Mouse (Mus musculus): ENCODE measurements around the gene Ano1. TPM values are rescaled to one million over a fixed set of nuclear protein-coding genes. Genes with fewer than 3 reads are reported as not detected.

Ano1 gene
- total RNA-seq, 1 experiment: 9.1 TPM

GRCm38 (mm10) chr7:144775804-144776447, 24.2 kb upstream of the Ano1 start:
- Histone ChIP-seq H3K4me1 (ENCODE audit: control insufficient read depth in 2 of 2, insufficient read depth in 2 of 2, low read length in 2 of 2, poor library complexity in 1 of 2) (peaks cover 0 to 8% of the 10 kb centered on the region in 2 experiments; a peak in 1 of 4 replicates), H3K27ac (ENCODE audit: insufficient read depth, low read depth, low read length, poor library complexity, severe bottlenecking) (no peak overlapping the region), H3K9me3 (ENCODE audit: control insufficient read depth, insufficient read depth, low read depth, low read length) (no peaks in the 10 kb centered on the region), H3K9ac (ENCODE audit: insufficient read depth, low read depth, low read length, poor library complexity, severe bottlenecking) (no peak overlapping the region), H3K36me3 (ENCODE audit: control insufficient read depth, insufficient read depth, low read length, poor library complexity, severe bottlenecking) (no peaks in the 10 kb centered on the region), H3K4me3 (ENCODE audit: insufficient read depth in 1 of 2, low read depth in 1 of 2, low read length in 2 of 2, poor library complexity in 1 of 2, severe bottlenecking in 1 of 2) (no peak overlapping the region)
- in situ Hi-C loops (cut with MboI; ENCODE audit: low sequenced_read_pairs in 2 of 2, unreplicated experiment in 2 of 2): loop anchor here in 1 of 2 experiments (10.0 kb wide), 1 partner anchor 191 kb away; the partner anchor contains the start of gene Fadd
- peak; percentile 84 for DNase-seq (ENCODE audit: low read depth, low spot score)
- TF ChIP-seq HCFC1 (IDR thresholded peaks at IDR 0.05; ENCODE audit: borderline replicate concordance, insufficient read depth, low read length) (no peak), ZC3H11A (IDR thresholded peaks at IDR 0.05; ENCODE audit: borderline replicate concordance, low read depth, low read length) (peak; percentile 97)

GRCm38 (mm10) chr7:144775214-144775613, 23.4 kb upstream of the Ano1 start:
- in situ Hi-C loops (cut with MboI; ENCODE audit: low sequenced_read_pairs in 2 of 2, unreplicated experiment in 2 of 2): loop anchor here in 1 of 2 experiments (10.0 kb wide), 1 partner anchor 190 kb away; the partner anchor contains the start of gene Fadd
- no peak for DNase-seq (ENCODE audit: low read depth, low spot score)
- Histone ChIP-seq H3K4me1 (ENCODE audit: control insufficient read depth in 2 of 2, insufficient read depth in 2 of 2, low read length in 2 of 2, poor library complexity in 1 of 2) (peaks cover 0 to 8% of the 10 kb centered on the region in 2 experiments; a peak in 1 of 4 replicates), H3K27ac (ENCODE audit: insufficient read depth, low read depth, low read length, poor library complexity, severe bottlenecking) (no peak overlapping the region), H3K36me3 (ENCODE audit: control insufficient read depth, insufficient read depth, low read length, poor library complexity, severe bottlenecking) (no peaks in the 10 kb centered on the region), H3K9ac (ENCODE audit: insufficient read depth, low read depth, low read length, poor library complexity, severe bottlenecking) (no peak overlapping the region), H3K9me3 (ENCODE audit: control insufficient read depth, insufficient read depth, low read depth, low read length) (no peaks in the 10 kb centered on the region), H3K4me3 (ENCODE audit: insufficient read depth in 1 of 2, low read depth in 1 of 2, low read length in 2 of 2, poor library complexity in 1 of 2, severe bottlenecking in 1 of 2) (no peak overlapping the region)
- TF ChIP-seq CHD2 (IDR thresholded peaks at IDR 0.05; ENCODE audit: low read depth, low read length) (no peak), HCFC1 (IDR thresholded peaks at IDR 0.05; ENCODE audit: borderline replicate concordance, insufficient read depth, low read length) (no peak), MAFK (IDR thresholded peaks at IDR 0.05; ENCODE audit: insufficient read depth, low read depth, low read length) (no peak), ZNF384 (IDR thresholded peaks at IDR 0.05; ENCODE audit: low read depth, low read length) (no peak), ZC3H11A (IDR thresholded peaks at IDR 0.05; ENCODE audit: borderline replicate concordance, low read depth, low read length) (no peak)

- H3K27ac ChIP-seq (ENCODE audit: insufficient read depth, low read depth, low read length, poor library complexity, severe bottlenecking): no peak overlapping the region
- H3K4me3 ChIP-seq (ENCODE audit: insufficient read depth in 1 of 2, low read depth in 1 of 2, low read length in 2 of 2, poor library complexity in 1 of 2, severe bottlenecking in 1 of 2): no peak overlapping the region
- no peaks in the 10 kb centered on the region for H3K36me3 ChIP-seq (ENCODE audit: control insufficient read depth, insufficient read depth, low read length, poor library complexity, severe bottlenecking)
- TF ChIP-seq HCFC1 (IDR thresholded peaks at IDR 0.05; ENCODE audit: borderline replicate concordance, insufficient read depth, low read length): no peak
- no peak for TF ChIP-seq ZNF384 (IDR thresholded peaks at IDR 0.05; ENCODE audit: low read depth, low read length)
- TF ChIP-seq ZC3H11A (IDR thresholded peaks at IDR 0.05; ENCODE audit: borderline replicate concordance, low read depth, low read length): no peak
- TF ChIP-seq MAFK (IDR thresholded peaks at IDR 0.05; ENCODE audit: insufficient read depth, low read depth, low read length): no peak
- no peak for TF ChIP-seq CHD2 (IDR thresholded peaks at IDR 0.05; ENCODE audit: low read depth, low read length)
- no peak overlapping the region for H3K9ac ChIP-seq (ENCODE audit: insufficient read depth, low read depth, low read length, poor library complexity, severe bottlenecking)
- no peak for DNase-seq (ENCODE audit: low read depth, low spot score)
- in situ Hi-C loops (cut with MboI; ENCODE audit: low sequenced_read_pairs in 2 of 2, unreplicated experiment in 2 of 2): loop anchor here (5.0 to 10.0 kb wide), 2 partner anchors 187 to 189 kb away; partner anchors contain the start of gene Fadd (in 1 of the 2)
- peaks cover 0 to 8% of the 10 kb centered on the region in 2 experiments; a peak in 1 of 4 replicates for H3K4me1 ChIP-seq (ENCODE audit: control insufficient read depth in 2 of 2, insufficient read depth in 2 of 2, low read length in 2 of 2, poor library complexity in 1 of 2)
- H3K9me3 ChIP-seq (ENCODE audit: control insufficient read depth, insufficient read depth, low read depth, low read length): no peaks in the 10 kb centered on the region
Observed at GRCm38 (mm10) chr7:144774283-144774682, 22.5 kb upstream of the Ano1 start.

GRCm38 (mm10) chr7:144770116-144770515, 18.3 kb upstream of the Ano1 start:
- Histone ChIP-seq H3K36me3 (ENCODE audit: control insufficient read depth, insufficient read depth, low read length, poor library complexity, severe bottlenecking) (no peaks in the 10 kb centered on the region), H3K4me1 (ENCODE audit: control insufficient read depth in 2 of 2, insufficient read depth in 2 of 2, low read length in 2 of 2, poor library complexity in 1 of 2) (peaks cover 0 to 2% of the 10 kb centered on the region in 2 experiments; a peak in 1 of 4 replicates), H3K27ac (ENCODE audit: insufficient read depth, low read depth, low read length, poor library complexity, severe bottlenecking) (no peak overlapping the region), H3K4me3 (ENCODE audit: insufficient read depth in 1 of 2, low read depth in 1 of 2, low read length in 2 of 2, poor library complexity in 1 of 2, severe bottlenecking in 1 of 2) (no peak overlapping the region), H3K9me3 (ENCODE audit: control insufficient read depth, insufficient read depth, low read depth, low read length) (no peaks in the 10 kb centered on the region), H3K9ac (ENCODE audit: insufficient read depth, low read depth, low read length, poor library complexity, severe bottlenecking) (no peak overlapping the region)
- DNase-seq (ENCODE audit: low read depth, low spot score): no peak
- no peak for TF ChIP-seq ZNF384 (IDR thresholded peaks at IDR 0.05; ENCODE audit: low read depth, low read length)
- no peak for TF ChIP-seq ZC3H11A (IDR thresholded peaks at IDR 0.05; ENCODE audit: borderline replicate concordance, low read depth, low read length)
- no peak for TF ChIP-seq HCFC1 (IDR thresholded peaks at IDR 0.05; ENCODE audit: borderline replicate concordance, insufficient read depth, low read length)
- no peak for TF ChIP-seq CHD2 (IDR thresholded peaks at IDR 0.05; ENCODE audit: low read depth, low read length)
- TF ChIP-seq MAFK (IDR thresholded peaks at IDR 0.05; ENCODE audit: insufficient read depth, low read depth, low read length): no peak
- in situ Hi-C loops (cut with MboI; ENCODE audit: low sequenced_read_pairs in 2 of 2, unreplicated experiment in 2 of 2): loop anchor here (5.0 to 10.0 kb wide), 2 partner anchors 183 to 185 kb away; partner anchors contain the start of gene Fadd (in 1 of the 2)
